Mouse (Mus musculus) gastrocnemius, adult 2 months (tissue): ENCODE data around the gene Ankrd24. TPM values are rescaled to one million over a fixed set of nuclear protein-coding genes. Genes with fewer than 3 reads are reported as not detected.
"Not testable (repeated sequence)": the region's sequence is repeated elsewhere in the genome, so short reads cannot be mapped to it uniquely, and the experiment has no call there.

Experiments used
- DNase-seq: peaks from one replicate; pipeline ENCODE4 v3.0.0; 2022
- H3K27ac ChIP-seq: fragments of 200-600 bp; 2 replicates; pipeline ENCODE4 v1.8.1; 2022; ENCODE audit warnings: mild to moderate bottlenecking
- H3K4me3 ChIP-seq: fragments of 200-600 bp; 2 replicates; pipeline ENCODE4 v1.8.1; 2022; ENCODE audit warnings: mild to moderate bottlenecking, moderate library complexity
- CTCF ChIP-seq: fragments of 200-600 bp; IDR thresholded peaks from 2 replicates; pipeline ENCODE4 v1.8.1; 2022; ENCODE audit warnings: antibody characterized with exemption, mild to moderate bottlenecking, moderate library complexity
- intact Hi-C: fragments of 180-260 bp; cut with DNase I; formaldehyde crosslinking; loops from one replicate; pipeline ENCODE4 v1.15.1; 2025
- total RNA-seq, 2 experiments: library from RNA; stranded (reverse); gene quantifications; 2 replicates each; pipeline ENCODE4 v1.2.3; 2021

Ankrd24 gene
- total RNA-seq, 2 experiments from 2014 or later, result 6.8 to 10.5 TPM

DNA sequence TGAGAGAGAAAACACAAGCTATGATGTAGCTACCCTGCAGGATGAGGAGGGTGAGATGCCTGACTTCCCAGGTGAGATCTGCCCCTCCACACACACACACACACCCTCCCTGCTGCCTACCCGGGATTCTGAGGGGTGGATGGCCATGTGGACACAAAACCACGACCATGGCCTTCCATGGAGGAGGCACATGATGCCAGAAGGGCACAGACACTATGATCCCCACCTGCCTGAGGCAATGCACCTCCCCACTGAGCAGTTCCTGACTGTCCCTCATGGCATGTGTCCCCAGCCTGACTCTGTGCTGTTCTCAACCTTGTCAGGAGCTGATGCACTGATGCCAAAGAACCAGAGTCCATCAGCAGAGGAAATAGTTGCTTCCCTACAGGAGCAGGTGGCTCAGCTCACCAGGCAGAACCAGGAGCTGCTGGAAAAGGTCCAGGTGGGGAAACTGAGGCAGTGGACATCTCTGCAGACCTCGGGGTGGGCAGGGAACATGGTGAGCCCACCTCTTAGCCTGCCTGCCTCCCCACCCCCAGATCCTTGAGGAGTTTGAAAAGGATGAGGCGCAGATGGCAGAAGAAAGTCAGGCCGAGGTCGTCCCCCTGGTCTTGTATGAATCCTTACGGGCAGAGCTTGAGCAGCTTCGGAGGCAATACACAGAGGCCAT is 13.8 kb downstream of the Ankrd24 start:
- intact Hi-C loops, result loop anchor here (10.0 kb wide), 1 partner anchor 533 kb away; no protein-coding TSS in a partner anchor
- DNase-seq, result no peak
- Histone ChIP-seq H3K4me3 (peak overlapping the region; percentile 97), H3K27ac (peak overlapping the region; percentile 96)
- no peak for TF ChIP-seq CTCF

DNA sequence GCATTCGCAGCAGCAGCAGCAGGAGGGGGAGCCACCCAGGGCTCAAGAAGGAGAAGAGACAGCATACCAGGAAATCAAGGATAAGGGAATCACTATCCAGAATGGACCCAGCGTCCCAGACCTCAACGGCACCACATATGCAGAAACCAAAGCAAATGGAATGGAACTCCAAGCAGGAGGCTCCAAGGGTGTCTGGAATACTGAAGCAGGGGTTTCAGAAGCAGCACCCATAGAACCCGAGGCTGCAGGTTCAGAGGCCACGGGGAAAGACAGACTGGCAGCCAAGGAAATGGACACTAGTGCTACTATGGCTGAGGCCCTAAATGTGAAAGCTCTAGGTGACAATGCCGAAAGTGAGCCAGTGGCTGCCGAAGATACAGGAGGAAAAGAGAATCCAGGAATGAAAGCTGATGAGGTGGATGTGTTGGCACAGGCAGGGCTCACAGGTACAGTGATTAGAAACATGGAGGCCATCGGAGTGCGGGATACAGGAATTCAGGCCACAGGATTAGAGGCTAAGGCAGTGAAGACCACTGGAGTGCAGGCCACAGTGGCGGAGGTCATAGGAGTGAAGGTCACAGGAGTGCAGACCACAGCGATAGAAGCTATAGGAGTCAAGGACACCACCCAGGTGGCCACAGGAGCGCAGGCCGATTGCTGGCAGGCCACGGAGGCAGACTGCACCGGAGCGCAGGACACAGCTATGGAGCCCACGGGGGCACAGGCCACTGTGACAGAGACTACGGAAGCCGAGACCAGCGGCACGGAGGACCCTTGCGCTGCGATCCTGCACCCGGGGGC is 14.5 kb downstream of the Ankrd24 start:
- Histone ChIP-seq H3K27ac (peak overlapping the region; percentile 96), H3K4me3 (peak overlapping the region; percentile 97)
- no peak for DNase-seq
- no peak for TF ChIP-seq CTCF
- intact Hi-C loops, result loop anchor here (10.0 kb wide), 1 partner anchor 532 kb away; no protein-coding TSS in a partner anchor

DNA sequence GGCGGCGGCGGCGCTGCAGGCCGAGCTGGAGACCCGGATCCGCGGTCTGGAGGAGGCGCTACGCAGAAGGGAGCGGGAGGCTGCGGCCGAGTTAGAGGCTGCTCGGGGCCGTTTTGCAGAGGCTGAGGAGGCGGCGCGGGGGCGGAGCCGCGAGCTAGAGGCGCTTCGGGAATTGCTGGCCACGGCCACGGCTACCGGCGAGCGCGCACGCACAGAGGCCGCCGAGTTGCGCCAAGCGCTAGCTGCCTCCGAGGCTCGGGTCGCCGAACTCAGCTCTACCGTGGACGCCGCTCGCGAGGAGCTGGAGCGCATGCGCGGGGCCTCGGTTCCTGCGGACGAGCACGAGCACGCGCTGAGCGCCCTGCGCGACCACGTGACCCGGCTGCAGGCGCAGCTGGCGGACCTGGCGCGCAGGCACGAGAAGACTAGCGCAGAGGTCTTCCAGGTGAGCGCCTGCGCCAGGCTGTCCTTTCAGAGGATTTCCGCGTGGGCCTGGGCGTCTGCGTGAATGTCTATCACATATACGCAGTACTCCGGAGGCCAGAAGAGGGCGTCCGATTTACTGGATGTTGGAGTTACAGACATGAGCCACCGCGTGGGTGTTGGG is 15.2 kb downstream of the Ankrd24 start:
- intact Hi-C loops, result loop anchor here (10.0 kb wide), 1 partner anchor 531 kb away; no protein-coding TSS in a partner anchor
- Histone ChIP-seq H3K27ac (peak overlapping the region; percentile 96), H3K4me3 (peak overlapping the region; percentile 97)
- TF ChIP-seq CTCF, result peak; percentile 56
- peak; percentile 99 for DNase-seq

DNA sequence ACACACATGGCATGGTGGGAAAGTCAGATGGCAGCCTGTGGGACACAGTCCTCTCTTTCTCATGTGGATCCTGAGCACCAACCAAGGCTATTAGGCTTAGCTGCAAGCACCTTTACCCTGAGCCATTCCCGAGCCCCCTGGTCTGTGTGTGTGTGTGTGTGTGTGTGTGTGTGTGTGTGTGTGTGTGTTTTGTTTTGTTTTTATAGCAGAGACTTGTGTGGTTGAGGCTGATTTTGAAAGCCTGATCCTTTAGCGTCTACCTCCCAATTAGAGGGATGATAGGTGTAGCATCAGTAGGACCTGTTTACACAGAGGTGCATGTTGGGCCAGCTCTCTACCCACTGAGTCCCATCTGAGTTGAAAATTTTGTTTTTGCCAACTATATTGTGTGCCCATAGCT is 15.8 kb downstream of the Ankrd24 start:
- intact Hi-C loops, result loop anchor here (10.0 kb wide), 1 partner anchor 531 kb away; no protein-coding TSS in a partner anchor
- peak overlapping the region; percentile 96 for H3K27ac ChIP-seq
- no peak for DNase-seq
- no peak for TF ChIP-seq CTCF
- H3K4me3 ChIP-seq, result peak overlapping the region; percentile 97

- DNase-seq, result no peak
- H3K4me3 ChIP-seq, result no peak overlapping the region
- TF ChIP-seq CTCF, result no peak
- no peak overlapping the region; the same call in 1 of the 2 replicates for H3K27ac ChIP-seq
- intact Hi-C loops, result loop anchor here (10.0 kb wide), 1 partner anchor 530 kb away; no protein-coding TSS in a partner anchor
Observed at GRCm38 (mm10) chr10:81644716-81645115, 16.4 kb downstream of the Ankrd24 start.

DNA sequence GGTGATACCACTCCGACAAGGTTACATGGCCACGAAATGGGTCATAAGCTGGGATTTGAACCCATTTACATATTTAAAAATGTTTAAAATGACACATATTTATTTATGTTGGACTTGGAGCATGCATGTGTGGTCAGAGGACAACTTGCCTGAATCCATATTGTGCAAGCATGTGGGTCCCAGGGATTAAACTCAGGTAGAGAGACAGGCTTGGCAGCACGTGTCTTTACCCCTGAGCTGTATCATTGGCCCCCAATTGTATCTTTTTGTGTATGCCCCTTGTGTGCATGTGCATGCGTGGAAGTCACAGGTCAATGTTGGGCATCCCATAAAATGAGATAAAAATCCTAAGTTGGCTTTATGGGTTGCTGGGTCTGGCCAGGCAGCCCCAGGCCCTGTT is 17.1 kb downstream of the Ankrd24 start:
- DNase-seq, result no peak
- intact Hi-C loops, result loop anchor here (10.0 kb wide), 1 partner anchor 529 kb away; no protein-coding TSS in a partner anchor
- Histone ChIP-seq H3K4me3 (no peak overlapping the region), H3K27ac (no peak overlapping the region)
- TF ChIP-seq CTCF, result no peak

GRCm38 (mm10) chr10:81646015-81646555 is 17.7 kb downstream of the Ankrd24 start:
- no peak overlapping the region for H3K4me3 ChIP-seq
- H3K27ac ChIP-seq, result no peak overlapping the region
- no peak for DNase-seq
- no peak for TF ChIP-seq CTCF
- intact Hi-C loops, result loop anchor here (10.0 kb wide), 1 partner anchor 529 kb away; no protein-coding TSS in a partner anchor

DNA sequence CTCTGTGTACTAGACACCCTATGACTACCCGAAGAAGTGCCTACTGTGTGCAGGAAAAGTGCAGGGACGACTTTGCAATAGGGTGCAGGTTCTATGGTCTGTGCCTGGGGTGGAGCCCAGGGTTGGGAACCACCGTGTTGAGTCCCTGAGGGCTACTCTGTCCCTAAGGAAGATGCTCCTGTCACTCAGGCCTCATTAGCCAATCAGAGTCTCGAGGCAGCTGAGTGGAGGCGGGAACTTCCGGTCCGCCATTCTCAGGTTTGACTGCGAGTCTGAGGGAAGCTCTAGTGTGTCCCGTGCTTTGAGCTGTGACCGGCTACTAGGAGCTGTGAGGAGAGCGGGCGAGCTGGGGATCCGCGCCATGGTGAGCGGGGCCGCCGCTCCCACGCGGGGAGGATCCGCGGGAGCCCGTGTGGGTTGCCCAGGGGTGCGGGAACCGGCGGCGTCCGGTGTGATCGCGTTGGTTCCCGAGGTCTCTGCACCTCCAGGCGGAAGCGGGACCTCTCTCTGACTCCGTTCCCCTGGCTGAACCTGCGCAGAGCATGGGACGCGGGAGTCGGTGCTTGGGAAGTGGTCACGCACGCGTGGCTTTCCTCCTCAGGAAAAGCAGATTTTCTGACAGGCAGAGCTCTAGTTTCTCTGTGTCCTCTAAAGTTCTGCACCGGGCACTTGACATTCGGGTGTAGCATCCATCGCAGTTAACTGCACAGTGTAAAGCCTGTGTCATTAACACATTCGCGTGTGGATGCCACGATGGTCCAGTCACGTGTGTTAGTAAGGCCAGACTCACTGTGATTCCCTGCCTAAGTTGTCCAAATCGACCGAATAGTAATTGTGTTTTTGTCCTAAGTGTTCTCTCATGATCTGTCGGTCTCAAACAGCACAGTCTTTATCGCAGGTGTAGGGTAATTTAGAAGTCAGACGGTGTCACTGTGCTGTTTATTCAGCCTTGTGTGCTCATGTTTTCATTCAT is 20.7 kb downstream of the Ankrd24 start, which contains the start of gene Gm10778:
TSS of gene Gm10778 (plus strand) at position 257 of the 973 bp plus-strand sequence.
- DNase-seq, result peak; percentile 83
- intact Hi-C loops, result loop anchor here (10.0 kb wide), 1 partner anchor 526 kb away; no protein-coding TSS in a partner anchor
- peak within 1 kb of the TSS; percentile 89 for H3K27ac ChIP-seq
- peak within 1 kb of the TSS; percentile 79 for H3K4me3 ChIP-seq

DNA sequence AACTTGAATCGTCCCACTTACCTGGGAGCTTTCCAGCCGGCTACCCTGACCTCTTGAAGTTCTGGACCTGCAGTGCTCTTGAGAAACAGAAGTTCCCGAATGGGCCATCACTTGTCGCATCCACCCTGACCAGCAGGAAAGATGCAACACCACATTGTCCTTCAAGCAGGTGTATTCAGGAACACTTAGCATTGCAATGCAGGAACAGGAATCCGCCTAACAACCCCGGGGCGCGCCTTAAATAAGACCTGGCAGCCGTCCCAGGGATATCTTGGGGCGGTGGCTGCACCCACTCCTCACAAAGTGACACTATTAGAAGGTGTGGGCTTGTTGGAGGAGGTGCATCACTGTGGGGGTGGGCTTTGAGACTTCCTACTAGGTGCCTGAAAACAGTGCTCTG is 26.8 kb downstream of the Ankrd24 start:
- Histone ChIP-seq H3K27ac (no peak overlapping the region), H3K4me3 (no peak overlapping the region)
- no peak for TF ChIP-seq CTCF
- intact Hi-C loops, result no loop called here
- DNase-seq, result no peak

DNA sequence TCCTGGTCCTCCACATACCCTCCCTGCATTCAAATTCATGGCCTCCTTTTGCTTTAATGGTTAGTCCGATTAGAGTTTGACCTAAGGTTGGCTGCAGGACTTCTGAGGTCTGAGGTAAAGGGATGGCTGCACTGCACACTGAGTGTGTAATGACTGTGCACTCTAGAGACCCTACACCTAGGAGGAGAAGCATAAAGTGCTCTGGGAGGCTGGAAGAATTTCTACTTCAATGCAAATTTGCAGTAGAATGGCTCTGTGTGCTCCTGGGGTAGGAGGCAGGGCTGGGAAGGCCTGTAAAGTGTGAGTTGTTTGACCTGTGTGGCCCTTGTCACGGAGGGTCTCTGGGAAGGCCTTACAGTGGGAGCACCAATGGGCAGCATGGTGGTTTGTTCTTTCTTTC is 27.8 kb downstream of the Ankrd24 start:
- no peak for DNase-seq
- TF ChIP-seq CTCF, result no peak
- no peak overlapping the region for H3K4me3 ChIP-seq
- intact Hi-C loops, result no loop called here
- no peak overlapping the region for H3K27ac ChIP-seq

DNA sequence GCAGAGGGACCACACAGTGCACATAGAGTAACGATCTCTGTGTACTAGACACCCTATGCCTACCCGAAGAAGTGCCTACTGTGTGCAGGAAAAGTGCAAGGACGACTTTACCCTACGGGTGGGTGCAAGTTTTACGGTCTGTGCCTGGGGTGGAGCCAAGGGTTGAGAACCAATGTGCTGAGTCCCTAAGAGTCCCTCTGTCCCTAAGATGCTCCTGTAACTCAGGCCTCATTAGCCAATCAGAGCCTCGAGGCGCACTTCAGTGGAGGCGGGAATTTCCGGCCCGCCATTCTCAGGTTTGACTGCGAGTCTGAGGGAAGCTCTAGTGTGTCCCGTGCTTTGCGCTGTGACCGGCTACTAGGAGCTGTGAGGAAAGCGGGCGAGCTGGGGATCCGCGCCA is 58.8 kb downstream of the Ankrd24 start:
- H3K27ac ChIP-seq, intact Hi-C loops, H3K4me3 ChIP-seq, DNase-seq: not testable (repeated sequence)

Other genes with a start within 250 kb of the Ankrd24 start
- 10 to 100 TPM; 38.1 to 39.8 TPM for gene Dohh, start 244.1 kb upstream of the Ankrd24 start, total RNA-seq
- gene Gm48551, start 244.1 kb upstream of the Ankrd24 start, total RNA-seq, result 1 to 10 TPM in 1 of 2 experiments, under 1 TPM in 1; 0.87 to 2.8 TPM
- 1 to 10 TPM in 1 of 2 experiments, under 1 TPM in 1; 0.84 to 1.0 TPM for gene Gm48552, start 239.5 kb upstream of the Ankrd24 start, total RNA-seq
- gene Smim24, start 235.5 kb upstream of the Ankrd24 start, total RNA-seq, result not detected
- 100 to 1,000 TPM; 207 to 215 TPM for gene Nfic, start 172.9 kb upstream of the Ankrd24 start, total RNA-seq
- gene Celf5, start 145.8 kb upstream of the Ankrd24 start, total RNA-seq, result under 1 TPM in 1 of 2 experiments, not detected in 1; 0.17 TPM
- 10 to 100 TPM; 38.3 to 44.8 TPM for gene Ncln, start 132.1 kb upstream of the Ankrd24 start, total RNA-seq
- 1 to 10 TPM in 1 of 2 experiments, under 1 TPM in 1; 0.97 to 1.2 TPM for gene S1pr4, start 128.4 kb upstream of the Ankrd24 start, total RNA-seq
- under 1 TPM; 0.26 to 0.53 TPM for gene Gna15, start 104.3 kb upstream of the Ankrd24 start, total RNA-seq
- 10 to 100 TPM; 25.7 to 30.3 TPM for gene Gna11, start 83.3 kb upstream of the Ankrd24 start, total RNA-seq
- 100 to 1,000 TPM; 847 to 871 TPM for gene Aes, start 69.1 kb upstream of the Ankrd24 start, total RNA-seq
- 1 to 10 TPM; 5.6 to 7.3 TPM for gene Tle2, start 54.0 kb upstream of the Ankrd24 start, total RNA-seq
- 1 to 10 TPM; 5.6 to 6.7 TPM for gene Tle6, start 27.5 kb upstream of the Ankrd24 start, total RNA-seq
- 1 to 10 TPM; 2.5 to 3.9 TPM for gene BC025920, start 22.3 kb upstream of the Ankrd24 start, total RNA-seq
- 1 to 10 TPM; 4.7 to 5.6 TPM for gene Sirt6, start 743 bp upstream of the Ankrd24 start, total RNA-seq
- 1 to 10 TPM; 1.8 TPM for gene Gm10778, start 20.5 kb downstream of the Ankrd24 start, total RNA-seq
- 1 to 10 TPM; 3.9 to 5.7 TPM for gene Zfp433, start 76.3 kb downstream of the Ankrd24 start, total RNA-seq
- 1 to 10 TPM in 1 of 2 experiments, under 1 TPM in 1; 0.61 to 1.7 TPM for gene Gm3055, start 142.6 kb downstream of the Ankrd24 start, total RNA-seq
- gene Gm4767, start 183.6 kb downstream of the Ankrd24 start, total RNA-seq, result 1 to 10 TPM in 1 of 2 experiments, under 1 TPM in 1; 0.89 to 1.0 TPM
- gene Gm32687, start 235.4 kb downstream of the Ankrd24 start, total RNA-seq, result 1 to 10 TPM; 2.0 to 2.9 TPM